Mouse (Mus musculus) MEL (cell line): ENCODE results near the gene Piezo1. TPM values are rescaled to one million over a fixed set of nuclear protein-coding genes. Genes with fewer than 3 reads are reported as not detected.

Experiments used
- DNase-seq: peaks from one replicate; pipeline ENCODE4 v3.0.0; 2011; ENCODE audit warnings: low read depth, low spot score
- H3K27ac ChIP-seq: 2 replicates; pipeline ENCODE4 v1.5.1; 2012; ENCODE audit warnings: low read depth, mild to moderate bottlenecking, control low read depth, low read length, moderate library complexity; ENCODE audit not compliant: control insufficient read depth
- H3K27me3 ChIP-seq, 2 experiments: fragments of 150-350 bp in 1 of 2; sonication (generic) in 1 of 2; 2 replicates each; pipeline ENCODE4 v1.6.1; 2012; ENCODE audit warnings: low read length in 2 of 2, mild to moderate bottlenecking in 2 of 2, improper control_type of control experiment in 1 of 2, moderate library complexity in 1 of 2; ENCODE audit not compliant: insufficient read depth in 2 of 2, control insufficient read depth in 1 of 2
- H3K36me3 ChIP-seq, 2 experiments: 2 replicates each; pipeline ENCODE4 v1.6.1; 2012 to 2014; ENCODE audit warnings: low read length in 2 of 2, improper control_type of control experiment in 1 of 2, inconsistent platforms in 1 of 2, mild to moderate bottlenecking in 1 of 2; ENCODE audit not compliant: insufficient read depth in 2 of 2, control insufficient read depth in 1 of 2
- H3K4me1 ChIP-seq, 2 experiments: fragments of 150-350 bp in 1 of 2; sonication (generic) in 1 of 2; 2 replicates each; pipeline ENCODE4 v1.6.1; 2012; ENCODE audit warnings: low read length in 2 of 2, improper control_type of control experiment in 1 of 2, mild to moderate bottlenecking in 1 of 2; ENCODE audit not compliant: insufficient read depth in 2 of 2, control insufficient read depth in 1 of 2
- H3K4me3 ChIP-seq, 2 experiments: fragments of 150-350 bp in 1 of 2; sonication (generic) in 1 of 2; 2 replicates each; pipeline ENCODE4 v1.5.1; 2012; ENCODE audit warnings: low read depth in 2 of 2, low read length in 2 of 2, mild to moderate bottlenecking in 2 of 2, moderate library complexity in 2 of 2, control low read depth in 1 of 2, improper control_type of control experiment in 1 of 2; ENCODE audit not compliant: control insufficient read depth in 1 of 2, insufficient read depth in 1 of 2
- H3K79me2 ChIP-seq: 2 replicates; pipeline ENCODE4 v1.6.1; 2012; ENCODE audit warnings: mild to moderate bottlenecking, low read length, moderate library complexity; ENCODE audit not compliant: control insufficient read depth, poor library complexity, insufficient read depth
- H3K9ac ChIP-seq: 2 replicates; pipeline ENCODE4 v1.6.1; 2012; ENCODE audit warnings: low read depth, mild to moderate bottlenecking, control low read depth, low read length, moderate library complexity; ENCODE audit not compliant: control insufficient read depth, poor library complexity, severe bottlenecking
- H3K9me3 ChIP-seq: fragments of 150-350 bp; sonication (generic); replicated peaks from 2 replicates; pipeline ENCODE4 v1.6.1; 2012; ENCODE audit warnings: mild to moderate bottlenecking, low read length, improper control_type of control experiment, moderate library complexity; ENCODE audit not compliant: insufficient read depth
- E2F4 ChIP-seq: IDR thresholded peaks from 2 replicates; pipeline ENCODE4 v1.6.1; 2011; ENCODE audit warnings: low read depth, low read length, improper control_type of control experiment, borderline replicate concordance
- ELF1 ChIP-seq: IDR thresholded peaks from 2 replicates; pipeline ENCODE4 v1.6.1; 2014; ENCODE audit warnings: low read depth, mild to moderate bottlenecking, inconsistent platforms, low read length, improper control_type of control experiment, moderate library complexity
- EP300 ChIP-seq, 2 experiments: IDR thresholded peaks; 2 replicates each; pipeline ENCODE4 v1.6.1; 2011; ENCODE audit warnings: improper control_type of control experiment in 2 of 2, low read length in 2 of 2, low read depth in 1 of 2, mild to moderate bottlenecking in 1 of 2
- GABPA ChIP-seq: IDR thresholded peaks from 2 replicates; pipeline ENCODE4 v1.6.1; 2012; ENCODE audit warnings: low read depth, mild to moderate bottlenecking, inconsistent platforms, low read length, improper control_type of control experiment, moderate library complexity
- KAT2A ChIP-seq: conservative IDR thresholded peaks from 2 replicates; pipeline ENCODE4 v1.6.1; 2012; ENCODE audit warnings: low read depth, low read length, improper control_type of control experiment, inconsistent platforms
- MAFK ChIP-seq: IDR thresholded peaks from 2 replicates; pipeline ENCODE4 v1.6.1; 2011; ENCODE audit warnings: low read depth, mild to moderate bottlenecking, low read length, improper control_type of control experiment, borderline replicate concordance
- NELFE ChIP-seq: IDR thresholded peaks from 2 replicates; pipeline ENCODE4 v1.6.1; 2011; ENCODE audit warnings: low read depth, low read length, improper control_type of control experiment
- NRF1 ChIP-seq: IDR thresholded peaks from 2 replicates; pipeline ENCODE4 v1.6.1; 2014; ENCODE audit warnings: low read depth, mild to moderate bottlenecking, inconsistent platforms, low read length, improper control_type of control experiment, moderate library complexity; ENCODE audit not compliant: poor library complexity, insufficient read depth, severe bottlenecking
- POLR2A ChIP-seq, 2 experiments: IDR thresholded peaks; 2 replicates each; pipeline ENCODE4 v1.6.1; 2011 to 2012; ENCODE audit warnings: low read length in 2 of 2, mild to moderate bottlenecking in 2 of 2, control low read depth in 1 of 2, improper control_type of control experiment in 1 of 2, low read depth in 1 of 2, moderate library complexity in 1 of 2; ENCODE audit not compliant: control insufficient read depth in 1 of 2, insufficient read depth in 1 of 2, poor library complexity in 1 of 2
- POLR2AphosphoS2 ChIP-seq: IDR thresholded peaks from 2 replicates; pipeline ENCODE4 v1.6.1; 2011; ENCODE audit warnings: low read length, improper control_type of control experiment
- POLR2AphosphoS5 ChIP-seq: IDR thresholded peaks from 2 replicates; pipeline ENCODE4 v1.6.1; 2012; ENCODE audit warnings: low read depth, borderline replicate concordance, mild to moderate bottlenecking, inconsistent platforms, low read length, moderate library complexity, mixed read lengths
- RAD21 ChIP-seq: IDR thresholded peaks from 2 replicates; pipeline ENCODE4 v1.6.1; 2011; ENCODE audit warnings: mild to moderate bottlenecking, low read depth, low read length, improper control_type of control experiment
- SIN3A ChIP-seq: IDR thresholded peaks from 2 replicates; pipeline ENCODE4 v1.6.1; 2012; ENCODE audit warnings: low read length, improper control_type of control experiment, inconsistent platforms
- SMC3 ChIP-seq: IDR thresholded peaks from 2 replicates; pipeline ENCODE4 v1.6.1; 2011; ENCODE audit warnings: low read depth, low read length, improper control_type of control experiment
- UBTF ChIP-seq: IDR thresholded peaks from 2 replicates; pipeline ENCODE4 v1.6.1; 2012; ENCODE audit warnings: low read depth, mild to moderate bottlenecking, inconsistent platforms, low read length, improper control_type of control experiment, moderate library complexity, borderline replicate concordance; ENCODE audit not compliant: insufficient read depth
- ZKSCAN1 ChIP-seq: IDR thresholded peaks from 2 replicates; pipeline ENCODE4 v1.6.1; 2012; ENCODE audit warnings: low read depth, mild to moderate bottlenecking, inconsistent platforms, low read length, improper control_type of control experiment, moderate library complexity
- ZMIZ1 ChIP-seq: IDR thresholded peaks from 2 replicates; pipeline ENCODE4 v1.6.1; 2012; ENCODE audit warnings: low read depth, mild to moderate bottlenecking, inconsistent platforms, low read length, improper control_type of control experiment, moderate library complexity
- polyA plus RNA-seq, 2 experiments: library from polyadenylated mRNA; stranded (reverse) in 1 of 2; unstranded in 1 of 2; fragments of >175 nt in 1 of 2; fragments of >200 nt in 1 of 2; gene quantifications; 2 replicates each; pipeline versions ENCODE4 v1.2.1 to v1.2.4; 2012; ENCODE audit warnings: low replicate concordance in 2 of 2, low read depth in 1 of 2; ENCODE audit not compliant: insufficient read length in 2 of 2, insufficient read depth in 1 of 2, missing spikeins in 1 of 2
- total RNA-seq: library from RNA; depleted of rRNA; stranded (reverse); fragments of 300-350 nt; gene quantifications from 2 replicates; pipeline ENCODE4 v1.2.3, GENCODE M21; 2012

Gene Piezo1
- total and polyA plus RNA-seq, 3 experiments: 35.1 to 223 (median 144) TPM

GRCm38 (mm10) chr8:122575735-122576647, 24.9 kb upstream of the Piezo1 start:
- peaks cover 13% of the 10 kb centered on the region for H3K79me2 ChIP-seq
- H3K27ac ChIP-seq: peak overlapping the region; percentile 64
- peak; percentile 43 for DNase-seq
- H3K27me3 ChIP-seq: no peaks in the 10 kb centered on the region
- peaks cover 4 to 10% of the 10 kb centered on the region in 2 experiments; a peak in 3 of 4 replicates for H3K4me1 ChIP-seq
- H3K36me3 ChIP-seq: peaks cover 0 to 10% of the 10 kb centered on the region in 2 experiments; a peak in 2 of 4 replicates
- H3K9me3 ChIP-seq: no peaks in the 10 kb centered on the region
- H3K9ac ChIP-seq: peak overlapping the region; percentile 92
- TF ChIP-seq SIN3A (peak; percentile 62; the same call in 1 of the 2 replicates), ZKSCAN1 (no peak), POLR2A (IDR thresholded peaks at IDR 0.05; ENCODE audit: control insufficient read depth in 1 of 2, insufficient read depth in 1 of 2, low read depth in 1 of 2, low read length in 2 of 2, poor library complexity in 1 of 2) (peak in 1 of 2 experiments; percentile 33; a peak in 1 of 4 replicates)
- H3K4me3 ChIP-seq: peak overlapping the region; percentile 80 to 89

DNA sequence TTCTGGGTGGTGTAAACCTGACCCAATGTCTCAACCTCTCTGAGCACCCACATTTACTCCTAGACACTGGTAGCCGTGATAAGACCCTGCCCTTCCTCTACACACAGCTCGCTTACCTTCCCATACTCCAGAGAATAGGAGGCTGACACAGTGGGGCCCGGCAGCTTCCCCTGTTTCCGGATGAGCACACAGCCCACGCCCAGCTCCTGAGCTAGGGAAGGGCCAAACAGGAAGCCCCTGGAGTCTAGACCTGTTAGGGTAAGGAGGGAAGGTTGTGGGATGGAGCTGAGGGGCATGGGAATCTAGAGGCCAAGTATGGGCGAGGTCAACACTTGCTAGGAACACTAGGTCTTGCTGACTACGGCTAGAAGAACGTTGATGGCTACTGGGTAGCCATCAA, 24.2 kb upstream of the Piezo1 start:
- H3K9me3 ChIP-seq: no peaks in the 10 kb centered on the region
- DNase-seq: peak; percentile 49
- H3K27ac ChIP-seq: peak overlapping the region; percentile 64
- H3K79me2 ChIP-seq: peaks cover 13% of the 10 kb centered on the region
- TF ChIP-seq ZKSCAN1: no peak
- no peak for TF ChIP-seq EP300 (IDR thresholded peaks at IDR 0.05; ENCODE audit: low read depth in 1 of 2, low read length in 2 of 2)
- TF ChIP-seq POLR2AphosphoS2: no peak
- TF ChIP-seq E2F4: no peak
- TF ChIP-seq, all 39 proteins: peak for 0
- peak overlapping the region; percentile 80 to 89 for H3K4me3 ChIP-seq
- H3K4me1 ChIP-seq: peaks cover 4 to 10% of the 10 kb centered on the region in 2 experiments; a peak in 3 of 4 replicates
- H3K36me3 ChIP-seq: peaks cover 0 to 10% of the 10 kb centered on the region in 2 experiments; a peak in 2 of 4 replicates
- no peaks in the 10 kb centered on the region for H3K27me3 ChIP-seq
- H3K9ac ChIP-seq: peak overlapping the region; percentile 92

- TF ChIP-seq UBTF (no peak), NELFE (peak; percentile 13; the same call in 1 of the 2 replicates), MAFK (peak; percentile 43; the same call in 1 of the 2 replicates), SMC3 (no peak), ZMIZ1 (0 out of 2 replicates have a peak, but pooled peaks have one; percentile 28), ELF1 (no peak), NRF1 (no peak), KAT2A (no peak), POLR2AphosphoS5 (no peak), GABPA (no peak), RAD21 (no peak)
- peaks cover 0 to 10% of the 10 kb centered on the region in 2 experiments; a peak in 2 of 4 replicates for H3K36me3 ChIP-seq
- peak overlapping the region; percentile 80 to 89 for H3K4me3 ChIP-seq
- peak; percentile 25 for DNase-seq
- H3K27ac ChIP-seq: peak overlapping the region; percentile 64
- peaks cover 4 to 10% of the 10 kb centered on the region in 2 experiments; a peak in 3 of 4 replicates for H3K4me1 ChIP-seq
- no peaks in the 10 kb centered on the region for H3K27me3 ChIP-seq
- no peaks in the 10 kb centered on the region for H3K9me3 ChIP-seq
- H3K9ac ChIP-seq: peak overlapping the region; percentile 92
- H3K79me2 ChIP-seq: peaks cover 18% of the 10 kb centered on the region
Observed at GRCm38 (mm10) chr8:122574667-122575251, 23.6 kb upstream of the Piezo1 start.
